Mouse (Mus musculus) T-cell, adult 2 months (primary cell): Measurements from ENCODE around the gene Ear6.
"Not testable (repeated sequence)": the region's sequence is repeated elsewhere in the genome, so short reads cannot be mapped to it uniquely, and the experiment has no call there.

Experiments
- DNase-seq: peaks from one replicate; pipeline ENCODE4 v3.0.0; 2022; ENCODE audit warnings: low spot score

Gene Ear6

DNA sequence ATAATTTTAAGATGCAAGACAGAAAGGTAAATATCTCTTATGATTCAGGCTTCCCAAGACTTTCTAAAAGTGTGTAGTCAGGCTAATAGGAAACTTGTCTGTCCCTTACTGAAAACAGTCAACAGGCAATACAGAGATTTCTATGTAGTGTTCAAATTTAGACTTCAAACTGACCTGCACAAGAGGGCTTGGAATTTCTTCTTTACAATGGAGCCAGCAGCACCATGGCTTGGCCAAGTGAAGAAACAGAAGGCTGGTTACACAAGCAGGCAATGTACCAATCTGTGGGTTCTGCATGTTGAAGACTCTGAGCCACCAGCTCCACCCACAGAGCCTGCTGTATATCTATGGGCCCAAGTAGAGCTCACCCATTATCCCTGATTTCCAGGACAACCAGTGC lies at the start of gene Ear6:
Gene Ear6 (plus strand): TSS at position 301 of the 400 bp plus-strand sequence.
- no peak for DNase-seq

DNA sequence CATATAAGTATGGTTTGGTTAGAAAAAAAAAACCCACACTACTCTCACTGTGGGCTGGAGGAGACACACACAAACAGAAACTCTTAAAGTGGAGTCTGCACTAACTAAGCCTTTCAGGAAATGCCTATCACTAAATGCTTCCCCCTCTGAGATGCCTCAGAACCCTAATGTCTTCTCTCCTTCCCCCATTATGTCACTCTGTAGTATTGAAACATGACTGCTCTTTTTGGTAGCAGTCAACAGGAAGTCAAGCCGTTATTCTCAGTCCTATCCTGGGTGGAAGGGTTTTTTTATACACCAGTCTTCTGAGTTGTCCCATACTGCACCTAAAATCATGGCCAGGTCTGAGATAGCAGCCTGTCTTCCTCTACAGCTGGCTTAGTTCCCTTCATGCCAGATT lies 26.9 kb upstream of the Ear6 start:
- DNase-seq, result no peak

DNA sequence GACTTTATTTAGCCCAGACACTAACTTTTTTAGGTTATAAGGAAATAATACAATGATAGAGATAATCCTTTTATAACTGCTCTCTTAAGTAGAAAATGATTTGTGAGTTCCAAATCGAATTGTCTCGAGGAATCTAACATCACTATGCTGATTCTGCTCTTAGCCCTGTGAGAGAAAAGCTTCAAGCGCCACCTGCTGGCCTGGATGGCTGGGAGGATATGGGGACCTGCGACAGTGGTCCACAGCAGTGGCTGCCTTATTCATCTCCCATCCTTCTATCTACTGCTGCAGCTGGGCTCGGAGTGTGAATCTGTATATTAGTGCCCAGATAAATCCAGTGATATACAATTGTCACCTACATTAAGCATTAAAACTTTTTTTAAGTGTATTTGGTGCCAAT lies 25.7 kb upstream of the Ear6 start:
- DNase-seq, result peak; percentile 16

DNA sequence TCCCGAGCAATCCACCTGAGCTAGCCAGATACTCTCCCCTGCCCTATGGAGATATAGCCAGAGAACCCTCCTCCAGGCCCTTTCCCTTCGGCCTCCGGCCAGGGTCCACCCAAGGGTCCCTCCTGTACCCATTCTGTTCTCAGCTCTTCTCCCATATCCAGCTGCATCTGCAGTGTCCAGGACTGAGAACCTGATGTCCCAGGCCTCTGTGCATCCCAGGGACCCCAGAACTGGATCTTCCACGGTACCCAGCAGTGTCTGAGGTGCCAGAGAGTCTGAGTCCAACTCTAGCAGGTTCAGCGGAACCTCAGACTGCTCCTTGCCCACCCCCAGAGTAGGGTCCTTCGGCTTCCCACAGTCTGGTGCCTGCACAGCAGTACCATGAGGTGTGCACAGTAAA lies 24.3 kb upstream of the Ear6 start:
- no peak for DNase-seq

DNA sequence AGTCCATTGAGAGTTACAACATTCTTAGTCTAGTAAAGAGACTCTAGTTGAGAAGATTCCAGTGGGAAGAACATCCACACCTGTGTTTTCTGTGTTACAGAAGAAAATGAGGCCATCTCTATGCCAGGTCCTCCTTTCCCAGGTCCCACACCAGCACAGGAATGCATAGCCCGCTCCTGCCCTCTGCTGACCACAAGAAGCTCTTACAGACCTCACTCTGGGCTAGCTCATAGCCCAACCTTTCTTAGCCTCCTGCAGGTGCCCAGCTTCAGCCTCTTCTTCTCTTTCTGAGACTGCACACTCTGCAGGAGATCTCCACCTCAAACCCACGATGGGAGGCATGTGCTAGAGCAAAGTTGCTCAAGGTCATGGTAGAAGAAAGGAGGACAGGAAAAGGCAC lies 15.0 kb upstream of the Ear6 start:
- not testable (repeated sequence) for DNase-seq

DNA sequence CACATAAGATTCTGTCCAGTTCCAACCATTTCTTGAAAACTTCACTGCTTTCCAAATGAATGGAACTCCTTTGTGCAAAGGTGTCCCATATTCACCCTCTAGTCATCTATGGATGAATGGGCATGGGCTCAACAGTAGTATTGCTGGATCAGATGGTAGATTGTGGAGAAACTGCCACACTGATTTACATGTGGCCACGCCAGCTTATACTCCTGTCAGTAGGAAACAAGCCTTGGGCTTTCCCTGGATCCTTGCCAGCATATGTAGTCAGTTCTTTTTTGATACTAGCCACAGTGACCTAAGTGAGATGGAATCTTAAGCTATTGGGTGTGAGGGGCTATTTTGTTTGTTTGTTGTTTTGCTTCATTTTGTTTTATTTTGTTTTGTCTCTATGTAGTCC lies 11.2 kb upstream of the Ear6 start:
- DNase-seq, result no peak

DNA sequence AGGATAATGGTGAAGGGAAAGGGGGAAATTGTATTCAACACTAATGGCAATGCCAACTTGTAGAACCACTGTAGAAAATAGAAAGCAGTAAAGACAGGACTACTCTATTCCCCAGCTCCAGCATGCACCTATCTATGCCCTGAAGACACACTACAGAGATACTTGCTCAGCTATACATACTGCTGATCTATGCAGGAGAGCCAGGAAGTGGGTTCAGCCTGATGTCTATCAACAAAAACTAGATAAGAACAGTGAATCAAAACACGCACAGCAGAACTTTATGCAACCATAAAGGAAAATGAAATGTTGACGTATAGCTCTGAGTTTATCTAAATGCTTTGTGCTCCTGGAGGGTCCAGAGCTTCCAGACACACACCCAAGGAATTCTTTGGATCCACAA lies 10.7 kb upstream of the Ear6 start:
- DNase-seq, result peak; percentile 4

DNA sequence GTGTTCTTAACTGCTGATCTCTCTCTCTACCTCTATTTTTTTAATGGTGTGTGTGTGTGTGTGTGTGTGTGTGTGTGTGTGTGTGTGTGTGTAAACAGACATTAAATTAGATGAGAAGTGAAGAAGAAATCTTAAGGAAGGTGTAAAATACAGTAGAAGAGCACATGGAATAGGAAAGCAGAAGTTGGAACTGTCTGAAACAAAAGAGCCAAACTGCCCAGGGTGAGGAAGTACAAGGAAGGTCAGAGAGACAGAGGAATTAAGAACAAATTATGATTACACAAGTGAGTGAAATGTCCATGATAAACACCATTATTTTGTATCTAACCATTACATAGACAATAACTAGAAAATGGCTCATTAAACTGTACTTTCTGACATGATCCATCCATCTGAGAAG lies 9.6 kb upstream of the Ear6 start:
- DNase-seq, result no peak

DNA sequence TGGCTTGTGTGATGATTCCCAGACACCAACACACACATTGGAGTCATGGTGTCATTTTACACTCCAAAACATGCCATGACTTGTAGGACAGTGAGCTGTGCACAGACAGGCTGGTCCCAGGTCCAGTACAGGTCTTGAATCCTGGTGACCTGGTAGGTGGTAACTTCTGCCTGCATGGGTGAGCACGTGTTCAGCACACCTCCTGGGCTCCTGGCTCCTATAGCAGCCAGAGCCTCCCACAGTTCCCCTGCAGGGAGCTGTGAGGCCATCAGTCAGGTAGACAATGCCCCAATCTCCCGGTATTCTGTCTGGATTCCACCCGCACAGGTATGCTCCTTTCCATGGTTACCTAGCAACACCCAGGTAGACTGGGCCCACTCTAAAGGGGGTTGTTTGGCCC lies 6.9 kb upstream of the Ear6 start:
- no peak for DNase-seq

DNA sequence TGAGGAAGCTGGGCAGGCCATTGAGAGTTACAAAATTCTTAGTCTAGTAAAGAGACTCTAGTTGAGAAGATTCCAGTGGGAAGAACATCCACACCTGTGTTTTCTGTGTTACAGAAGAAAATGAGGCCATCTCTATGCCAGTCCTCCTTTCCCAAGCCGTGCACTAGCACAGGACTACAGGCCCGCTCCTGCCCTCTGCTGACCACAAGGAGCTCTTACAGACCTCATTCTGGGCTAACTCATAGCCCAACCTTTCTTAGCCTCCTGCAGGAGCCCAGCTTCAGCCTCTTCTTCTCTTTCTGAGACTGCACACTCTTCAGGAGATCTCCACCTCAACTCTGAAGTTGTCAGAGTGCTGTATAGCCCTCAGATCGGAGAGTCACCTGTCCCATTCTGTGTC lies 2.5 kb upstream of the Ear6 start:
- DNase-seq, result not testable (repeated sequence)

DNA sequence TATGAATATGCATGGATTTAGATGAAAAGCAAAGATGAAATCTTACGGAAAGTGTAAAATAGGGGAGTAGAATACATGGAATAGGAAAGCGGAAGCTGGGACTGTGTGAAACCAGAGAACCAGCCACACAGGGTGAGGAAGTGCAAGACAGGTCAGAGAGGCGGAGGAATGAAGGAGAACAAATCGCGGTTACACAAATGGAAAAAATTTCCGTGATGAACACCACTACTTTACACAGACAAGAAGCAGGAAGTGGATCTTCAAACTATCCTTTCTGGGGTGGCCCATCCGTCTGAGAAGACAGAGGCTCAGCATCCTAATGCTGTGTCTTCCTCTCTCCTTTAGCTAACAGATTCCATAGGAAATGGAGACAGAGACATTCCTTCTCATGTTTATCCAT lies 1.8 kb downstream of the Ear6 start:
- DNase-seq, result not testable (repeated sequence)

DNA sequence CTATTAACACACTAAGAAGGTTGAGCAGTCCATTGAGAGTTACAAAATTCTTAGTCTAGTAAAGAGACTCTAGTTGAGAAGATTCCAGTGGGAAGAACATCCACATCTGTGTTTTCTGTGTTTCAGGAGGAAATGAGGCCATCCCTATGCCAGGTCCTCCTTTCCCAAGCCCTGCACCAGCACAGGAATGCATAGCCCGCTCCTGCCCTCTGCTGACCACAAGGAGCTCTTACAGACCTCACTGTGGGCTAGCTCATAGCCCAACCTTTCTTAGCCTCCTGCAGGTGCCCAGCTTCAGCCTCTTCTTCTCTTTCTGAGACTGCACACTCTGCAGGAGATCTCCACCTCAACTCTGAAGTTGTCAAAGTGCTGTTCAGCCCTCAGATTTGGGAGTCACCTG lies 10.1 kb downstream of the Ear6 start:
- DNase-seq, result not testable (repeated sequence)

DNA sequence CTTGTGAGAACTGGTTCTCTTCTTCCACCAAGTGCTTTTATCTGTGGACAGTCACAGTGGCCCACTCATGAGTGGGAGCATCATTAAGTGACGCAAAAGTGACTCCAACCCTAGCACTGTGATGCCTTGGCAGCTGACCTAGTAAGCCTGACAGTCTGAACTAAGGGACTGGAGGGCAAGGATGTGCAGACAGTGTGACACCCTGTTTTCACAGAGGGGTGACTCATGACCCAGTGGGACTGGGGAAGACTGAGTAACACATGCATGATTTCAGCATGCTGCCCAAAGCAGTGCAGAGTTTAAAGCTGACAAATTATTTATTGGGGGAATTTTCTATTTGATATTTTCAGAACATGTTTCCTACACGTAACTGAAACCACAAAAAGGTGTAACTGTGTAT lies 17.3 kb downstream of the Ear6 start:
- no peak for DNase-seq

DNA sequence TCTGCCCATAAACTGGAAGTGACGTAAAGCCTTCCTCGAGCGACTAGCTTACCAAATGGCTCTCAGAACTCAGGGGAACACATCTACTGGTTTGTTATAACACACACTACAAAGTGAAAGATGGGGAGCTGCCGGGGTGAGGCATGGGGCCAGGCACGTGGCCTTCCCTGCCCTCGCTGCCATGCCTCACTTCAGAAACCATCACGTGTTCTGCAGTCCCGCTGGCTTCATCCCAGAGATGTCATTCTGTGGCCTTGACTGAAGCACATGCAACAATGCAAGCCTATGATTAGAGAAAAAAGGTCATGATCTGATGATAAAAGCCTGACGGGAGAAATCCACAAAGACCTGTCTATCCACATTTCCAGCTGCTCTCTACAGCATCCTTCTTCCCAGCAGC lies 18.2 kb downstream of the Ear6 start:
- no peak for DNase-seq

DNA sequence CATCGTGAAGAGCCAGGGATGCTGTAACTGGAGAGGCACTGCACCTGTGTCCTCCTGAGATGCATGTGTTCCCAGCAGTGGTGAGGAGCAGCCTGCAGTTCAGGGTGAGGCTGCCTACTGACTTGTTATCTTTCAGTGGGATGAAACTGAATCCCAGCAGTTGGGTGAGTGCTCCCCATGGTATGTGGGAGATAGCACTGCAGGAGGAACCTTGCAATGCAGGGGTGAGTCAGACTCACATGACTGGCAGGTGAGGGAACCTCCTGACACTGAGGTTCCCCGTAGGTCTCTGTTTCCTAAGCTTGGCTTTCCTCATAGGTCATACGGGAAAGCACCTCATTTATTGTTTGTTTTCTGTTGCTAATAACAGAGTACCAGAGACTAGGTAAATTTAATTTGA lies 24.0 kb downstream of the Ear6 start:
- DNase-seq, result no peak

DNA sequence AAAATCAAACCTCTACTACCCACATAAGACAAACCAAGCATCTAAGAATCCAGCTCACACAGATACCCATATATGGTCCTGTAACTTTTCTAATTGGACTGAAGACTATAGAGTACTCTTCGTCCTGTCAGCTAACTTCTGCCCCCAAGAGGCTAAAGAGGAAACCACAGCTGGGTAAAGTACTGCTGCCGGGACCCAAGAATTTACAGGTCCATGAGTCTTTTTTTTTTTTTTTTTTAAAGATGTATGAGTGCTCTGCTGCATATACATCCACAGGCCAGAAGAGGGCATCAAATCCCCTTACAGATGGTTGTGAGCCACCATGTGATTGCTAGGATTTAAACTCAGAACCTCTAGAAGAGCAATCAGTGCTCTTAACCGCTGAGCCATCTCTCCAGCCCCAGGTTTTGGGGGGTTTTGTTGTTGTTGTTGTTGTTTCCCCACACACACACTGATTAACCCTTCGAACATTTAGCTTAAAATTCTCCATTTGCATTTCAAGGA lies 30.1 kb downstream of the Ear6 start:
- DNase-seq, result peak; percentile 92

DNA sequence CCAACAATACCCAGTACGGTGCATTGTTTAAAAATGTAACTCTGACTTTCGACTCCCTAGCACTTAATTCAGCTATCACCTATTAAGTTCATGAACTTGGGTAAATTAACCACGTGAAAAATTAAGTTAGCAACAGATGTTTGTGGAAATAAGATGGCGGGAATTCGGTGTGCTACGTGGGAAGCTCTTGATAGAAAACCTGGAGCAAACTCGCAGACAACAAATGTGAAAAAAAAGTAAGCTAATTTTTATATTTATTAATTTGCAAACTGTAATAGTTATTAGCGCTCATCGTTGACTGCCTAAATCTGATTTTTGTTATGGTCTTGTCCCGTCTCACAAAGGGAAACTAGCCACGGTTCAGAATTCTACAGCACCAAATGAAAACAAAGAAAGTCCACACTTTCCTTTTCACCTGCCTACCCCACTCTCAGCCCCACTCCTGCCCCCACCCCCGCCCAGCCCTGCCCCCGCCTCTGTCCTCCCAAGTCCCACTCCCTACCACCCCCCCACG lies 30.6 kb downstream of the Ear6 start:
- no peak for DNase-seq

DNA sequence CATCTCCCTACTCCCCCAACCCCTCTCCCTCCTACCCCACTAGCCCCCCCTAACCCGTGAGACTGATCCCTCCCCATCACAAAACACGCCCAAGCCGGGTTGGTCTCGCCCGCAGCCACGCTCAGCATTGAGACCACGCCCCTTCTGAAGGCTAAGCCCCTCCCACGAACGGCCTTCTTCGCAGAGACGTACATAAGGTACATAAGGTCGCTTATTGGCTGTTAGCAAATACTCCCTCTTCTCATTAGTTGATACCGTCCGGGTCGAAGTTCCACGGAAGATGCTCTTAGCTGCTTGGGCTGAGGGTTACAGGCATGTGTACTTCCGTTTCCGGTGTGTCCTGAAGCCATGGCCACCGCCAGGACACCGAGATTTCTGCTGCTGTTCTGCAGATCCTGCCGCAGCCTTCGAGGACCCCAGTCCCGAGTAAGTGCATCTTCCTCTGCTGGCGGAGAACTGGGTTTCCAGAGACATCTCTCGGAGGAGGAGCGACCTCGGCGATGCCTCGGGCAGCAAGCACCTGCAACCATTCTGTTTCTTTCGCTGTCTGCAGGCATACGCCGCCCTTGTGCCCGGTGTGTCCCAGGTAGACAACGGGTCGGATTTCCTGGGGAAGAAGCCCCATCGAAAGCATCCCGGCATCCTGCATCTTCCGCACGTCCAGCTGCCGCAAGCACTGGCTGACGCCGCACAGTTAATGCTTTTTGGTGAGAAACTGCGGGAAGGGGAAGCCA lies 31.3 kb downstream of the Ear6 start, which contains the start of gene Mettl17:
Gene Mettl17 (plus strand): TSS at position 245 of the 734 bp plus-strand sequence.
- DNase-seq, result peak; percentile 95

DNA sequence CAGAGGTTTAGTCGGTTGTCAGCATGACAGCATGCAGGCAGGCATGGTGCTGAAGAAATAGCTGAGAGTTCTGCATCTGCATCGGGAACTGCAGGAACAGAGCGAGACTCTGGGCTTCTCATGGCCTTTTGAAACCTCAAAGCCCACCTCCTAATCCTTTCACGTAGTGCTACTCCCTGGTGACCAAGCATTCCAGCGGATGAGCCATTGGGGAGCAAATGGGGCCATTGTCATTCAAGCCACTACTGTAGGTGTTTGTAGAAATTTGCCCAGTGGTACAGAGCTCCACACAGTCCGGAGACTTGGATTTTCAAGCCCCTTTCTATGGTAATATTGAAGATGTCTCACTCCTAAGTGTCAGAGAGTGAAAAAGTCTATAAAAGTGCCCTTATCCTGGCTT lies 32.6 kb downstream of the Ear6 start:
- DNase-seq, result no peak

DNA sequence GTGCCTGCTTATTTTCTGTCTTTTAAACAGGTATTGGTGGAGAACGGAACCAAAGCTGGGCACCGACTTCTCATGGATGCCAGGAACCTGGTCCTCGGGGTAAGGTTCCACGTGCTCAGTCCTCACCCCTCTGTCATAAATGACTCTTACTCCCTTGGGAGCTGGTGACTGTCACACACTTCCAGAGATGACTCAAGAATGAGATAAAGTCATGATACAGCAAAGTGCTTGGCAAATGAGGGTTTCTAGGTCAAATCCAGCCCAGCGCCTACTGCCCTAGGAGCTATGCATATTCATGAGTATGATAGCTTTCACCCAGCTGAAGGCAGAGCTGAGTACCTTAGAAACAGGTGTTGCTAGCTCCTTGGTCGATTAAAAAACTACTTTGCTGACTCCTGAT lies 36.3 kb downstream of the Ear6 start:
- no peak for DNase-seq

DNA sequence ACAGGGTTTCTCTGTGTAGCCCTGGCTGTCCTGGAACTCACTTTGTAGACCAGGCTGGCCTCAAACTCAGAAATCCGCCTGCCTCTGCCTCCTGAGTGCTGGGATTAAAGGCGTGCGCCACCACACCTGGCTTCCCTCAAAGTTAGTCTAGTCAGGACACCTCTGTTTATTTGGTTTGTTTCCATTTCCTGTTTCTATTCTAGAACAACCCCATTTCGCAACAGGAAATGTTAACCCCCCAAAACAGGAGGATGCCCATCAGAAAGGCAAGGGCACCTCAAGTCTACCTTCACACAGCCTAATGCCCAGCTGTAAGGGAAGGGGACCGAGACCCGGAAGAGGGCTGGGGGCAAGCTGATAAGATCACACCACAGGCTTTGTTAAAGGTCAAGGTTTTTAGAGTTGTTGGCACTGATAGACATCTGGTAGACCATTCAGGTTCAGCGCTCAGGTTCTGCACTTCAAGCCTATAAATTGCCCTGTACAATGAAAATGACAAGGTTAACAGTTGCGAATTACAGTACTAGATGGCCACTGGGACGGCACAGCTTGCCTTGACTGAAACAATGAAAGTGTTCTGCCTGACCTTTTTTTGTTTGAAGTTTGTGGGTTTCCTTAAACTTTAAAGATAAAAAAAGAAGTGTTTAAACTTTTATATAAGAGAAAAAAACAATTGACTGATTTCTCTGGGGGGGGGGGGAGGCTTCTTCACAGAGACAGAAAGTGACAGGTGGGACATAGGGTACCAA lies 38.9 kb downstream of the Ear6 start, which contains the start of gene Slc39a2:
Gene Slc39a2 (plus strand): TSS at position 699 of the 749 bp plus-strand sequence.
- DNase-seq, result peak; percentile 15

DNA sequence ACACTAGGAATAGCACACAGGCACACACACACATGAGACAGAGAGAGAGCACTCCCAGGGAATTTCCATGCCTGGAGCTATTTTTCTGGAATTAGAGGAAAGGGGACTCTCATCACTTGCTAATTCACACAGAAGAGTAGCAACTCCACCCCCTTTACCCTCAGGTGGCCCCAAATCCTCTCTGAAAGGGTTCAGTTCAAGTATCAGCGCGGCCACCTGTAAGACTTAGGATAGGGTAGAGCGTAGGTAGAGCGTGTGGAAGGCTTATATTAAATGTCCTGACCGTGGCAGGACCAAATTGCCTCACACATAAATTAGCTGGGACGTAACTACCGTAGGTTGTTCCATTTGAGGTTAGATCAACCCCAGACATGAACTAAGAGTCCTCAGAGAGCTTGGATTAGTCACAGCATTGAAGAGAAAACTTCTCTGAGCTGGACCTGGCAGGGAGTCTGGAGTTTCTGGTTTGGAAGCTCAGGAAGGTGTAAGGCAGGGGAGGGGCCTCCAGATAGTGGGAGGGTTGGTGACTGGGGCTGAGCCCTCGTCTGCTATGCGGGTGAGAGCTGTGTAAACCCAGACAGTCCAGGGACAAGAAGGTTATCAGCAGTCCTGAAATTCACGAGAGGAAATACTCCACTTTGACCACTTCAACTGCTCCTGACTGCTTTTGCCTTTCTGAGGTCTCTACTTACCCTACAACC lies 39.7 kb downstream of the Ear6 start:
- DNase-seq, result no peak
